Mouse (Mus musculus): Measurements from ENCODE around the gene Ssr1. TPM values are rescaled to one million over a fixed set of nuclear protein-coding genes. Genes with fewer than 3 reads are reported as not detected.

Gene Ssr1
- polyA plus RNA-seq, 1 experiment from 2014 or later: 101 TPM

GRCm38 (mm10) chr13:37923643-37924460, 70.2 kb downstream of the Ssr1 start:
- no peak for ATAC-seq (ENCODE audit: low FRiP score)
- no peaks in the 10 kb centered on the region for H3K4me1 ChIP-seq
- no peaks in the 10 kb centered on the region for H3K36me3 ChIP-seq
- no peak overlapping the region for H3K4me3 ChIP-seq
- no peak overlapping the region for H3K4me2 ChIP-seq (replicated peaks)
- no peak overlapping the region for H3K27ac ChIP-seq
- WGBS: 84% methylated on average over 10 of the region's 10 CpGs
- H3K27me3 ChIP-seq: no peaks in the 10 kb centered on the region
- no peak overlapping the region for H3K9ac ChIP-seq
- no peaks in the 10 kb centered on the region for H3K9me3 ChIP-seq (replicated peaks)

- H3K4me1 ChIP-seq: no peaks in the 10 kb centered on the region
- no peak overlapping the region for H3K9ac ChIP-seq
- no peak overlapping the region for H3K27ac ChIP-seq
- no peaks in the 10 kb centered on the region for H3K36me3 ChIP-seq
- no peak for ATAC-seq (ENCODE audit: low FRiP score)
- 85% methylated on average over 4 of the region's 4 CpGs for WGBS
- H3K4me2 ChIP-seq (replicated peaks): no peak overlapping the region
- H3K27me3 ChIP-seq: no peaks in the 10 kb centered on the region
- no peak overlapping the region for H3K4me3 ChIP-seq
- H3K9me3 ChIP-seq (replicated peaks): no peaks in the 10 kb centered on the region
These were observed 70.9 kb downstream of the Ssr1 start for GRCm38 (mm10) chr13:37923091-37923490.

GRCm38 (mm10) chr13:37920727-37921126, 73.3 kb downstream of the Ssr1 start:
- no peak overlapping the region for H3K4me3 ChIP-seq
- 0 out of 2 replicates have a peak, but pooled peaks cover 6% of the 10 kb centered on the region for H3K36me3 ChIP-seq
- H3K4me1 ChIP-seq: no peaks in the 10 kb centered on the region
- no peaks in the 10 kb centered on the region for H3K9me3 ChIP-seq (replicated peaks)
- H3K27ac ChIP-seq: no peak overlapping the region
- H3K4me2 ChIP-seq (replicated peaks): no peak overlapping the region
- 30% methylated on average over 2 of the region's 2 CpGs for WGBS
- H3K27me3 ChIP-seq: no peaks in the 10 kb centered on the region
- no peak overlapping the region for H3K9ac ChIP-seq
- ATAC-seq (ENCODE audit: low FRiP score): no peak

- ATAC-seq (ENCODE audit: low FRiP score): no peak
- WGBS: 96% methylated on average over 3 of the region's 3 CpGs
- Histone ChIP-seq H3K4me2 (replicated peaks) (no peak overlapping the region), H3K27me3 (no peaks in the 10 kb centered on the region), H3K27ac (no peak overlapping the region), H3K36me3 (0 out of 2 replicates have a peak, but pooled peaks cover 6% of the 10 kb centered on the region), H3K9ac (no peak overlapping the region), H3K4me1 (no peaks in the 10 kb centered on the region), H3K9me3 (replicated peaks) (no peaks in the 10 kb centered on the region), H3K4me3 (no peak overlapping the region)
These were observed 74.2 kb downstream of the Ssr1 start for GRCm38 (mm10) chr13:37919711-37920277.

- H3K9me3 ChIP-seq (replicated peaks): no peaks in the 10 kb centered on the region
- ATAC-seq (ENCODE audit: low FRiP score): no peak
- no peak overlapping the region for H3K4me3 ChIP-seq
- H3K4me2 ChIP-seq (replicated peaks): no peak overlapping the region
- 89% methylated on average over 15 of the region's 15 CpGs for WGBS
- no peak overlapping the region for H3K9ac ChIP-seq
- no peak overlapping the region for H3K27ac ChIP-seq
- H3K4me1 ChIP-seq: no peaks in the 10 kb centered on the region
- H3K36me3 ChIP-seq: 0 out of 2 replicates have a peak, but pooled peaks cover 6% of the 10 kb centered on the region
- no peaks in the 10 kb centered on the region for H3K27me3 ChIP-seq
These were observed 75.4 kb downstream of the Ssr1 start for GRCm38 (mm10) chr13:37918336-37919261.

Other genes with a start within 250 kb of the Ssr1 start
- 6.1 and 6.4 TPM in 2 replicates for gene Rreb1, start 215.8 kb downstream of the Ssr1 start, polyA plus RNA-seq (2016; fragmentation: Nextera tagmentation; extraction: Ambion mirVana)
- 55.4 and 66.8 TPM in 2 replicates for gene Riok1, start 42.8 kb upstream of the Ssr1 start, polyA plus RNA-seq (2016; fragmentation: Nextera tagmentation; extraction: Ambion mirVana)
- 1.7 and 2.0 TPM in 2 replicates for gene Cage1, start 42.9 kb upstream of the Ssr1 start, polyA plus RNA-seq (2016; fragmentation: Nextera tagmentation; extraction: Ambion mirVana)
- gene Dsp, start 157.1 kb upstream of the Ssr1 start, polyA plus RNA-seq (2016; fragmentation: Nextera tagmentation; extraction: Ambion mirVana): 1.4 and 1.5 TPM in 2 replicates
- gene Snrnp48, start 210.7 kb upstream of the Ssr1 start, polyA plus RNA-seq (2016; fragmentation: Nextera tagmentation; extraction: Ambion mirVana): 36.9 and 37.3 TPM in 2 replicates